Comparison of ENCODE assay signal across 15 mouse cellular contexts in the genomic region with DNA sequence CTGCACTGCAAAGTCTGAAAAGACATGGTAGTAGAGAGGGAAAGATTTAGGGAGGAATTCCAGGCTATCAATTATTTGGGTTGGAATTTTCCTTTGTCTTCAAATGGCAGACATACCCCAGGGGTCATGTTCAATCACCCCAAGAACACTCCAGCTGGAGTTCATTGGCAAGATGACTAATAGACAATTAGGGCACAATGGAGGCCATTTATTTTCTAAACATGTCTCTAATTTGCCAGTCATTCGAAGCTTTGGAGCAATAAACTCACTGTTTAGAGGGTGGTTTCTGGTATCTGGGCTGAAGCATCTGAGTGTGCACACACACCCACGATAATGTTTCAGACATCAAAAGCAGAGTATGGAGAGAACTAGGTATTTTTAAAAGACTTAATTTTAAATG.
DNase-seq lines count a peak whose midpoint lies in the region; ATAC-seq lines count a peak whose summit lies in the region.
"Had no signal": no experiment of that assay in that cellular context is flagged by ENCODE, and none has a peak within 500 bp of the region (broad histone marks: within the 10 kb centered on the region; RNA-seq: fewer than 3 reads in every experiment).

No protein-coding gene starts in this region.

- H3K9ac ChIP-seq in hindbrain, embryonic 12.5 days = no peak overlapping the region
- no peak overlapping the region for H3K9ac ChIP-seq in hindbrain, embryonic 16.5 days (ENCODE audit: low read depth, low read length)
- H3K9ac ChIP-seq in neural tube, embryonic 15.5 days (replicated peaks) = no peak overlapping the region
- H3K9ac ChIP-seq: midbrain, embryonic 12.5 days had no signal

- no peaks in the 10 kb centered on the region for H3K36me3 ChIP-seq in hindbrain, embryonic 12.5 days
- no peaks in the 10 kb centered on the region for H3K36me3 ChIP-seq in hindbrain, embryonic 16.5 days (ENCODE audit: control insufficient read depth, insufficient read depth, low read length)
- H3K36me3 ChIP-seq in neural tube, embryonic 15.5 days = no peaks in the 10 kb centered on the region
- H3K36me3 ChIP-seq: midbrain, embryonic 12.5 days had no signal

- WGBS in hindbrain, embryonic 12.5 days = 33% methylated on average over 2 of the region's 2 CpGs
- WGBS in hindbrain, embryonic 16.5 days = 28% methylated on average over 2 of the region's 2 CpGs
- 7% methylated on average over 2 of the region's 2 CpGs for WGBS in neural tube, embryonic 15.5 days

- no peaks in the 10 kb centered on the region for H3K4me1 ChIP-seq in hindbrain, embryonic 12.5 days
- no peaks in the 10 kb centered on the region for H3K4me1 ChIP-seq in hindbrain, embryonic 16.5 days (ENCODE audit: control insufficient read depth, insufficient read depth, low read depth, low read length)
- 0 out of 2 replicates have a peak, but pooled peaks cover 4% of the 10 kb centered on the region for H3K4me1 ChIP-seq in neural tube, embryonic 15.5 days
- H3K4me1 ChIP-seq: midbrain, embryonic 12.5 days had no signal

- peak; percentile 61; the same call in 1 of the 2 replicates for ATAC-seq in hindbrain, embryonic 12.5 days (ENCODE audit: low FRiP score)
- no peak for ATAC-seq in hindbrain, embryonic 16.5 days
- ATAC-seq in neural tube, embryonic 15.5 days (ENCODE audit: low FRiP score) = peak; percentile 50

- H3K27me3 ChIP-seq in hindbrain, embryonic 12.5 days = no peaks in the 10 kb centered on the region
- H3K27me3 ChIP-seq in hindbrain, embryonic 16.5 days (replicated peaks; ENCODE audit: control insufficient read depth, insufficient read depth, low read length) = no peaks in the 10 kb centered on the region
- H3K27me3 ChIP-seq in neural tube, embryonic 15.5 days (replicated peaks) = no peaks in the 10 kb centered on the region
- H3K27me3 ChIP-seq: midbrain, embryonic 12.5 days had no signal

- H3K4me2 ChIP-seq in hindbrain, embryonic 12.5 days (replicated peaks) = no peak overlapping the region
- H3K4me2 ChIP-seq in hindbrain, embryonic 16.5 days (ENCODE audit: low read length) = no peak overlapping the region
- no peak overlapping the region for H3K4me2 ChIP-seq in neural tube, embryonic 15.5 days
- H3K4me2 ChIP-seq: midbrain, embryonic 12.5 days had no signal

- DNase-seq in embryo, embryonic 11 days = peak; percentile 65
- DNase-seq in forelimb bud, embryonic 11.5 days (ENCODE audit: low read depth, low spot score) = peak; percentile 45
- no peak for DNase-seq in layer of hippocampus, adult 9-11 months
- DNase-seq in layer of hippocampus, postnatal 14 days (ENCODE audit: low spot score in 2 of 2) = no peak
- no peak for DNase-seq in right cerebral cortex, postnatal 25 days
- DNase-seq: cerebellum, postnatal 25 days; heart, adult 11 months; heart, postnatal 14 days; kidney, postnatal 36 days; liver; thymus, postnatal 14 days had no signal

- no peak overlapping the region for H3K4me3 ChIP-seq in hindbrain, embryonic 12.5 days
- H3K4me3 ChIP-seq in hindbrain, embryonic 16.5 days (ENCODE audit: low read length) = no peak overlapping the region
- no peak overlapping the region for H3K4me3 ChIP-seq in neural tube, embryonic 15.5 days (replicated peaks)
- H3K4me3 ChIP-seq: midbrain, embryonic 12.5 days had no signal

- 0 out of 2 replicates have a peak, but pooled peaks cover 6% of the 10 kb centered on the region for H3K9me3 ChIP-seq in hindbrain, embryonic 12.5 days (replicated peaks)
- no peaks in the 10 kb centered on the region for H3K9me3 ChIP-seq in hindbrain, embryonic 16.5 days (ENCODE audit: control insufficient read depth, low read length)
- H3K9me3 ChIP-seq in neural tube, embryonic 15.5 days (replicated peaks) = no peaks in the 10 kb centered on the region
- H3K9me3 ChIP-seq: midbrain, embryonic 12.5 days had no signal

- H3K27ac ChIP-seq in hindbrain, embryonic 12.5 days = no peak overlapping the region
- H3K27ac ChIP-seq in hindbrain, embryonic 16.5 days (ENCODE audit: low read depth, low read length) = no peak overlapping the region
- no peak overlapping the region for H3K27ac ChIP-seq in neural tube, embryonic 15.5 days (replicated peaks)
- H3K27ac ChIP-seq: midbrain, embryonic 12.5 days had no signal

Comparison
In these comparisons a context has a peak if more than half of its experiments do, and no peak if none do; other contexts are left out.
1. DNase-seq: peak in embryo, embryonic 11 days (single experiment) and forelimb bud, embryonic 11.5 days (single experiment); none in layer of hippocampus, adult 9-11 months (single experiment), layer of hippocampus, postnatal 14 days (0 of 2) and right cerebral cortex, postnatal 25 days (single experiment).